Mouse (Mus musculus): Measurements from ENCODE around the gene Mthfd1l.
A peak's percentile ranks its signal among the peaks of the same experiment; 100 is the strongest.
"Not testable (repeated sequence)": the region's sequence is repeated elsewhere in the genome, so short reads cannot be mapped to it uniquely, and the experiment has no call there.

Gene Mthfd1l

DNA sequence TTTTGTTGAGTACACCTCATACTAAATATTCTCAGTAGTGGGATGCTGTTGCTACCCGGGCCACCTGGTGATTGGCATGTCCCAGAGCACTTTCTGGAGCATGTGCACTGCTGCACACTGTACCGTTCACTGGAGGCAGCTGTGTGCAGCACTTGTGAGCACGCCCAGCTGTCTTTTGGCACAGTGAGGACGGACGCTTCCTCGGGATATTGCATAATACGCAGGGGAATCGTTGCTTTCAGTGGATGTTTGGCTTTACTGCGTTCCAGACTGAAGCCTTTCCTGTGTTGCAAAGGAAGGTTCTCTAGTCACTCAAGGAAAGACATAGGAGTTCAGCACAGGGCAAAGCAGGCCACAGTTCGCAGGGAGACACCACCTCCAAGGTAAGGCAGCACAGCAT is 147.8 kb downstream of the Mthfd1l start:
- no peak for DNase-seq (ENCODE audit: low spot score)

DNA sequence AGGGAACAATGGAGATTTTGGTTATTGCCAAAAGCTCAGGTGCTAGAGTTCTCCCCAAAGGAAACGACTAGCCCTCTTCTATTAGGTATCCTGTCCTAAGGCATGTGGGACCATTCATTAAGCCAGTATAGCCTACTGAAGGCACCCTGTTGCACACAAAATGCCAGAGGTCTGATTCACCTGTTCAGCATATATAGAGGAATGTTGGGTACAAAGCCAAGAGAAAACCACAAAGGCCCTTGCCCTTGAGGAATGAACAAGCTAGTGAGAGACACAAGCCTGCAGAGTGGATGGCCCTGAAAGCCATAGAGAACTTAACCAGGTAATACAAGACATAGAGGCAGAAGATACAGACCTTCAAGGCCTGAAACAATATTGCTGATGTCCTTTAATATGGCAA is 148.3 kb downstream of the Mthfd1l start:
- DNase-seq (ENCODE audit: low spot score) = no peak

DNA sequence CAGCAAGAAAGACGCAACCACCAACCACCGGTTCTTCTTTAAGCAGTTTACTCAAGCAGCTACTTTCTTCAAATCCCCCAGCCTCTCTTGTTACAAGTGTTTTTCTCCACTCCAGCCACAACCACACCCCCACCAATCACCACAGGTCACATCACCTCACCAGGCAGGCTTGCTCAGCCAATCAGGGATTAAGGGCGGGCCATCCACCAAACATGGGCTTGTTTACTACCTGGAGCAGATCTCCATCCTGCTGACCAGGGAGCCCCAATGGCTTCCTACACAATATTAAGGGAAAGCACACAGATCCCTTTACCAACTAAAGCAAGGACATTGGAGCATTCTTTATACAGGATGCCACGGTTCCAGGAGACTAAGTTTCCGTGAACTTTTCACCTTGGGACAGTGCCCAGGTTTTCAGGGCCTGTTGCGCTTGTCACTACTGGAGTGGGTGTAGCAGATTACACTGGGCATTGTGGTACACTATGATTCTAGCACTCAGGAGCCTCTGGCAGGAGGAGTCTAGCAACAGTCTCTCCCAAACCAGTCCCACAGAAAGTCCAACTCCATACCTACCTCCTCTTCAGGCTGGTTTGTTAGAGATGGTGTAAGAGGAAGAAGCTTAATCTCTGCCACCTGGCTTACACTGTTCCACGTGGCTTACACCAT is 150.5 kb downstream of the Mthfd1l start:
- DNase-seq (ENCODE audit: low spot score) = not testable (repeated sequence)

DNA sequence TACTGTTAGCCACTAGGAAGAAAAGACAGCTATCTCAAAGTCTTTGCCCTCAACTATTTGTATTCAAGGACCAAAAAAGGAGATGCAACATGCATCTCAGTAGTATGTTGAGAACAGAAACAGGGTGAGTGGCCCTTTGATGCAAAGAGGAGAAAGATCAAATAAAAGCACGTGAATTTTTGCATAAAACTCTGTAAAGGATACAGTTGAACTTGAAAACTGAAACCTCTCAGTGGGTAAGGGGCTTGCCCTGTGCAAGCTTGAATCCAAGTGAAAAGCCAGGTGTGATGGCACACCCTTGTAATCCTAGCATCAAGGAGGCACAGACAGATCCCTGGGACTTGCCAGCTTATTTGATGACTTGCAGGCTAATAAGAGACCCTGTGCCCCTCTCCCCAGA is 151.2 kb downstream of the Mthfd1l start:
- no peak for DNase-seq (ENCODE audit: low spot score)

DNA sequence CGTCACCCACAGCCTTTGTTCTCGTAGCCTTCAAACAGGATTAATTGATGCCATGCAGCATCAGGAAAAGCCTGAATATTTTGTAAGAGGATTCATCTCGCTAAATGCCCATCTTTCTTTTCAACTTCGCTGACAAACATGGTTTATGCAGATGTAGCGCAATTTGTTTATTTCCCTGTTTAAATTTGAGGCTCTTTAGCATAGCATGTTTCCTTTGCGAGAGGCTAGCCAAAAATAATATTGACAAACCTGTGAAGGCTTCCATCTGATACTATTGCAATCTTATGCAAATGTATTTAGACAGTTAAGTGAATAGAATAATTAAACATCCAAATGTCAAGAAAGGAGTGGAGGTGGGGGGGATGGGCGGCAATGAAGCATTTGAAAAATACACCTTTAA is 152.3 kb downstream of the Mthfd1l start:
- DNase-seq (ENCODE audit: low spot score) = no peak

DNA sequence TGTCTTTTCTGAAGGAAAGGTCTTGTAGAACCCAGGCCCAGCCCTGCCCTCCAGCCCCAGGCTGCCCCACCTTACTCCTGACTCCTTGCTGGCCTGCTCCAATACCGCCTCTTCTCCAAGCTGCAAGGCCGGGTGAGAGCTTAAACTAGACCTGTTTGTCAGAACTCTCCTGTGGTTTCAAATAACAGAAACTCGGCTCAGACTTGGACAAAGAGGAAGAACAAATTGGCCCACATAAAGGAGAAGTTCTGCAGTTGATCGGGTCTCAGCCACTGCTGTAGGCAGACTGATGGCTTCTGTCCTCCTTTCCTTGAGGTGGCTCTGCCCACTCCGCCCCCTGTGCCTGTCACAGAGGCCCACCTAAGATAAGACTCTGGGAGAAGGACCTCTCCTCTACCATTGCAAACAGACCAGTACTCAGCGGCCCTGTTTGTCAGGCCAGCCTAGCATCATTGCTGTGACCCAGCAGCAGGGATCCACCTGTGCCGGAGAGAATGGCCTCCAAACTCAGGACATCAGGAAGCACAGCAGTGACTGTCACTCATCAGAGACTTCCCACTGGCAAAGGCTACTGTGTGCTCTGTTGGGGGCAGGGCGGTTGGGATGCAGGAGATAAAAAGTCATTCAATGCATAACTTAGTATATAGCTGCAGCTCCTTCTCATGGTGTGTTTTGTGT is 153.6 kb downstream of the Mthfd1l start:
- no peak for DNase-seq (ENCODE audit: low spot score)

DNA sequence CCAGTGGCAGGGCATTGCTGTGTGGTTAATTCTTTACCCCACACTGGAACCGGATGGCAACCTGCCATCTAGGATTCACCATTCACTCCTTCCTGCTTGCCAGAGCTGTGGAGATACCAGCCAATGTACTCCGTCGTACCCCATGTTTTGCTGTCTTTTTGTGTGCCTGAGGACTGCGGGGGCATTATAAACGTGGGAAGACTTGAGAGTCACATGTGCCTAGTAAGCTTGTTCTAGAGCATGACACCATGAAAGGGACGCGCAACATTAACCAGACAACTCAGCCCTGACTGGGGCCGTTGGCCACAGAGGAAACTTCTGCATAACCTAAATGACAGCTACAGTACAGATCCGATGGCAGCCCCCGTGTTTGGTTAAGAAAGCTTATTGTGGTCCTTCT is 155.5 kb downstream of the Mthfd1l start:
- no peak for DNase-seq (ENCODE audit: low spot score)

DNA sequence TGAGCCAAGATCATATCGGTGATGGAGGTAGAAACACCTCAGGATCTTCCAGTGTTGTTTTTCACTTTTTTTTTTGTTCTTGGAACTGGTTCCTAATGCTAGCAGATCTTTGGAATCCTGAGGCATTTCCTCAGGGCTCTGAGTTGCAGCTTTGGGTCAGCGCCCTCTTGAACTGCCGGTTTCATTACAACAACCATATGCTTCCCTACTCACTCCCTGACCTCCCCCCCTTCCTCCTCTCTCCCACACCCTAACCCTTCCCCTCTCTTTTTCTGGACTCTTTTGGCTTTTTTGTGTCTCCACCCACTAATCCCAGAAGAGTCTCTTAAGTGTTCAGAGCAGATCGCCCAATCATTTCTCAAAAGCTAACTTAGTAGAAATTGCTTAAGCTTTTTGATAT is 156.0 kb downstream of the Mthfd1l start:
- DNase-seq (ENCODE audit: low spot score) = peak; percentile 48

DNA sequence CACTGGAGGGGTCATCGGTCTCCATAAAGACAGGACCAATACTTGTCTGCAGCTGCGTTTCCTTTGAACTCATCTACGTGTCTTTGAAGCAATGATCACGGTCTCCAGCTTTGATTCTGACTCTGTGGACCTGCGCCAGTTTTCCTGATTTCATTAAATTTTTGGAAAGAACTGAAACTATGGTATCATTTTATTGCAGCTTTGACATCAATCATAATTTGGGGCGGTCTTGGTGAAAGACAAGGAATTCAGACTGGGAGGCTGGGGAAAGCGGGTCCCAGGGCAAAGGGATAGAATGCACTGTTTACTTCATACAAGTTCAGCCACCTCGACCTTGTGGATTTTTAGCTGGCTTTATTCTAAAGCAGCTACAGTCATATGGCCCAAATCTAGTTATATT is 156.5 kb downstream of the Mthfd1l start:
- DNase-seq (ENCODE audit: low spot score) = no peak

DNA sequence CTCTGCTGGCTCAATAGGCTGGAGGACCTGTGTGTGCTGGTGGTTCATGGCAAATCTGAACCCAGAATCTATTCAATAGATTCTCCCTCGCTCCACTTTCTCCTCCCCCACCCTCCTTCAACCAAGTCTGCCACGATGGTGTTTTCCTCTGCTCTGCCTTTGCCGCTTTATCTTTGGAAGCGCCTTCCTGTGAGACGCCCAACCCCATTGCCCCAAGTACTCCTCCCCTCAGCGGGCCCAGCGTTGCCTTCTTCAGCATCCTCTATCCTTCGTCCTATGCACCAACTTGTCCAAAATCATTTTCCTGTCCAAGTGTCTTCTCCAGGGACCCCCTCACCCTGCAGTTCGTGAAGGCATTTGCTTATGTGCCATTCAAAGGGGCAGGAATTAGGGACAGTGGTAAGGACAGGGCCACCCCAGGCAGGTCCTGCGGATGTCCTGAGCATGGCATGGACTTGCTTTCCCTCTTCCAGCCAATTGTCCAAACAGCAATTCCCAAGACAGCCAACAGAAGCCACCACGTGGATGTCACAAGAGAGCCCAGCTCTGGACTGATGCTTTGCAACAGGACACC is 157.2 kb downstream of the Mthfd1l start:
- no peak for DNase-seq (ENCODE audit: low spot score)

DNA sequence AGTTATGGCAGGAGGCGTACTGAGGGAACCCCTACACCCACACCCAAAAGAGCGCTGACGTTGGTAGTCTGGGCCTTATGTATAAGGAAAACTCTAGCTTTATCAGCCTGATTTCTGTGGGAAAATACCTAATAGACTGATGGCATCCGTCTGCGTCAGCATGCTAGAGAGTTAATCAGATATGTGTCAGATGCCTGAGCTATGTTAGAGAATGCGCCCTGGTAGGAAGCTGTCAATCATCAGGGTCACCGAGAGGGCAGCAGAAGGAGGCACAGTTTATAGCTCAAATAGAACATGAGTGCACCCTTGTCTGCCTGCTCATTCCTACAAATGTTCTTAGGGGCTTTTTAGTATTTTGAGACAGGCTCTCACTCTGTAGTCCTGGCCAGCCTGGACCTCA is 159.8 kb downstream of the Mthfd1l start:
- peak; percentile 77 for DNase-seq (ENCODE audit: low spot score)

DNA sequence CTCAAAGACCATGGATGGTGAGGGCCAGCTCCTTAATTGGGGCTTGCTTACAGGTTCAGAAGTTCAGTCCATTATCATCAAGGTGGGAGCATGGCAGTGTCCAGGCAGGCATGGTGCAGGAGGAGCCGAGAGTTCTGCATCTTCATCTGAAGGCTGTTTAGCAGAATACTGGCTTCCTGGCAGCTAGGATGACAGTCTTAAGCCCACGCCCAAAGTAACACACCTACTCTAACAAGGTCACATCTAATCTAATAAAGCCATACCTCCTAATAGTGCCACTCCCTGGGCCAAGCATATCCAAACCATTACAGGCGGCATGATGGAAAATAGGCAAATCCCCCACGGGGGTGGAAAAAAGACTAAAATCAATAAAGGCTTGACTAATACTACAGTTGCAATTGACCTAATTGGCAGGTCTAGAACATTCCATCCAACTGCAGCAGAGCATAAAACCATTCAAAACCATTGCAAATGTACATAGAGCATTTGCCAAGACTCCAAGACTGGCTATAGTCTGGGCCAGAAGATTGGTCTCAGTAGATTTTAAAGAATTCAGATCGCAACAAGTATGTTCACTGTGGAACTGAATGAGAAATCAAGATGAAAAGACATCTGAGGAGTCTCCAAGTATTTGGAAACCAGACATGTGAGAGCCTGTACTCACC is 162.3 kb downstream of the Mthfd1l start:
- DNase-seq (ENCODE audit: low spot score) = no peak

DNA sequence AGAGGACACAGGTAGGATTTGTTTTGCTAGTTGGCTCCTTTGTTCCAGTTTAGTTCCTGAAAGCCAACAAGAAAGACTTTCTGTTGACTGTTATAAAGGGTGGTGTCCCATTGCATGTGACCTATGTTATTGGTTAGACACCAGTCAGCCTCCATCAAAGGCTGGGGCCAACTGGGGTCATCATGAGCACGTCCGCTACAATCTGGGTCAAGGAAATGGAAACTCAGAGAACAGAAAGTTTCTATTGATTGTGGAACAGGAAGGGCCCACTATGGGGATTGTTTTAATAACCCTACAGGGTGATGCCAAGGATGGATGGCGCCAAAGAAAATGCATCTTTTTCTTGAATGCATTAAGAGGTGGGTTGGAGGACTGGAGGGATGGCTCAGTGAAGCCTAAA is 166.6 kb downstream of the Mthfd1l start:
- peak; percentile 46 for DNase-seq (ENCODE audit: low spot score)

DNA sequence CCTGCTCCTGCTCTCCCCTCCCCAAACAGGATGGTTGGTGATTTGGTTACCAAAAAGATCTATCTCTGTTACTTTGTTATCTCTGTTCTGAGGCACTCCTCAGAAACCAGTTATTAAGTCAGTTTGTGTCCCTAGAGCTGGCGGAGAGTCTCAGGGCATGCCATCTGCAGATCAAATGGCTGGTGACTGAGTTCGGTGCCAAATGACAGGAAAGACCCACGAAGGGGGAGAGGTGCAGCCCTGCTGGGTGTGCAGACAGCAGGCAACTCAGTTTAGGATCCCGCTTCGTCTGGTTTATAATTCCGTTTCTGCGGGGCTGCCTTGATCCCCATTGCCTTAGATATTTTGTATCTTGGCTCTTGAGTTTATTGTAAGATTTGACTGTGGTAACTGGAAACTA is 168.8 kb downstream of the Mthfd1l start:
- DNase-seq (ENCODE audit: low spot score) = no peak

DNA sequence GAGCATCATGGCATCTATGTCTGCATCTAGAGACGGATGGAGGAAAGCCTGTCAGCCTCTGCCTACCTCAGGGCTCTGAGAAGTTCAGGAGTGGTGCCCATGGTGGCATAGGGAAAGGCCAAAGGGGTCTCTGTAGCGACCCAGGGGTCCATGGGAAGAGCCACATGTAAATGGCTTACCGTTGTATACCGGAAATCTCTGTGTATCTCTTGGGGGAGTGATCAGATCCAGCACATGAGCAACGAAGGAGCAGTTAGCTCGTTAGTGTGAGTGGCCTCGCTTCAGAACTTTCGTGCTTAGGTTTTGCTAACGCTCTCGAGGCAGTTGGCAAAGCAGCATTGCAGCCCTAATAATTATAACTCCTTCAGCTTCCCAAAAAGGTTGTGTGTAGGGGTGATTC is 169.9 kb downstream of the Mthfd1l start:
- DNase-seq (ENCODE audit: low spot score) = no peak

DNA sequence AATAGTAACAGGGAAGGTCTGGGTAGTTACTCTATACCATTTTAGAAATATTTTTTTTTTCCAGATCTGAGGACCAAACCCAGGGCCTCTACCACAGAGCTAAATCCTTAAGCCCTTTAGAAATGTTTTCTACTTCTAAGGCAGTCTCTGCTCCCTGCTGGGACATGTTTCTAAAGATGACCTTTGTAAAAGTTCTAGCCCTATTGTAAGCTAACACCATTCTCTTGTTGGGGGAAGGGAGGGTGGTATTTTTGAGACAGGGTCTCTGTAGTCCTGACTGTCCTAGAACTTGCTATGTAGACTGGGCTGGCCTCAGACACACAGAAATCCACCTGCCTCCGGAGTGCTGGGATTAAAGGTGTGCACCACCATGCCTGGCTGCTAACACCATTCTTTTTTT is 170.5 kb downstream of the Mthfd1l start:
- DNase-seq (ENCODE audit: low spot score) = peak; percentile 57

DNA sequence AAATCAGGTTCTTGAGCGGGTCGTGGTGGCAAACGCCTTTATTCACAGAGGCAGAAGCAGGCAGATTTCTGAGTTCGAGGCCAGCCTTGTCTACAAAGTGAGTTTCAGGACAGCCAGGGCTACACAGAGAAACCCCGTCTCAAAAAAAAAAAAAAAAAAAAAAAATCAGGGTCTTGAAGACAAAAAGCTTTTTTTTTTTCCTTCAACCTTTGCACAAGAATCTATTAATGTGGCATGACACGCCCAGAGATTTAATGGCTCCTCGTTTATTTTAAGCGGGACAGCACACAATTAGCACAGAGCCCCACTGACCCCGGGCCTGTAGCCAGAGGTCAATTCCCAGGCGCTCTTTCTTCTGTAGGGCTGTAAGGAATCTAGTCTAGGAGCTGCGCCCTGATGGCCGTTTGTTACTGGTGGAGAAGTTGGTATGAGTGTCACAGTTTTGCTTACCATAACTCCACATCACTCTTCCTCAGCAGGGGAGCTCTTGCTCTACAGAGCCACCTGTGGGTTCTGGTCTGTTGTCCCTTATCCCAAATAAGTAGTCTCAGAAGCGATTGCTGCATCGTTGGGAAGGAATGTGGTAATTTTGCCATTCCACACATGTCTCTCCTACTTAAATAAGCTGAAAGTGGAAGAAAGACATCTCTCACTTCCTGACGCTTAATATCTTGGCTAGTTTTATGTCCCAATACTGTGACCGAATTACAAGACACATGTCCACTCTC is 172.3 kb downstream of the Mthfd1l start:
- DNase-seq (ENCODE audit: low spot score) = peak; percentile 22

DNA sequence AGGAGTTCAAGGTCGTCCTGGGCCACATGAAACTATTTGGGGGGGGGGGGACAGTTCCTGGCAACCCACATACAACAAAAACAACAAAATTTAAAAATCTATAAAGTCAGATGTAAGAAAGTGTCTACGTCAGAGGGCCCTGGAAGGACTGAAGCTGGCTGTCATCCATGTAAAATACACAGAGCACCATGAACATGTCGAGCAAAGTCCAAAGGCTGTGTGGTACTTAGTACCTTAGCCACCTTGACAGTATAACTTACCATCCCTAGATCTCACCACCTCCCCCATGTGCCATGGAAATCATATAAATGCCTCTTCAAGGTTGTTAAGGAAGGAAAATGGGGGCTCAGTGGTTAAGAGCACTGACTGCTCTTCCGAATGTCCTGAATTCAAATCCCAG is 174.0 kb downstream of the Mthfd1l start:
- no peak for DNase-seq (ENCODE audit: low spot score)

DNA sequence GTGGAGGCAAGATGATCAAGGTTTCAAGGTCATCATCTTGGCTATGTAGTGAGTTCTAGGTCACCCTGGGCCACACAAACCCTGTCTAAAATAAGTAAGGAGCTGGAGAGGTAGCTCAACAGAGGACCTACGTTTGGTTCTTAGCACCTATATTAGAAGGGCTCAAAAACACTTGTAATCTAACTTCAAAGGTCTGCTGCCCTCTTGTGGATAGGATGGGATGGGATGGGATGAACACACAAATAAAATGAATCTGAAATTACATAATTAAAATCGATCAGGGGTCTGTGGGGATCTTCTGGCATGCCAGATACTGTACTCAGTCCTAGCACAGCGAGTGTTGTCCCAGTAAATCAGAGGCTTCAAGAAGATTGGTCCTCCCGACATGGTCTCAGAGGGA is 178.2 kb downstream of the Mthfd1l start:
- peak; percentile 36 for DNase-seq (ENCODE audit: low spot score)

DNA sequence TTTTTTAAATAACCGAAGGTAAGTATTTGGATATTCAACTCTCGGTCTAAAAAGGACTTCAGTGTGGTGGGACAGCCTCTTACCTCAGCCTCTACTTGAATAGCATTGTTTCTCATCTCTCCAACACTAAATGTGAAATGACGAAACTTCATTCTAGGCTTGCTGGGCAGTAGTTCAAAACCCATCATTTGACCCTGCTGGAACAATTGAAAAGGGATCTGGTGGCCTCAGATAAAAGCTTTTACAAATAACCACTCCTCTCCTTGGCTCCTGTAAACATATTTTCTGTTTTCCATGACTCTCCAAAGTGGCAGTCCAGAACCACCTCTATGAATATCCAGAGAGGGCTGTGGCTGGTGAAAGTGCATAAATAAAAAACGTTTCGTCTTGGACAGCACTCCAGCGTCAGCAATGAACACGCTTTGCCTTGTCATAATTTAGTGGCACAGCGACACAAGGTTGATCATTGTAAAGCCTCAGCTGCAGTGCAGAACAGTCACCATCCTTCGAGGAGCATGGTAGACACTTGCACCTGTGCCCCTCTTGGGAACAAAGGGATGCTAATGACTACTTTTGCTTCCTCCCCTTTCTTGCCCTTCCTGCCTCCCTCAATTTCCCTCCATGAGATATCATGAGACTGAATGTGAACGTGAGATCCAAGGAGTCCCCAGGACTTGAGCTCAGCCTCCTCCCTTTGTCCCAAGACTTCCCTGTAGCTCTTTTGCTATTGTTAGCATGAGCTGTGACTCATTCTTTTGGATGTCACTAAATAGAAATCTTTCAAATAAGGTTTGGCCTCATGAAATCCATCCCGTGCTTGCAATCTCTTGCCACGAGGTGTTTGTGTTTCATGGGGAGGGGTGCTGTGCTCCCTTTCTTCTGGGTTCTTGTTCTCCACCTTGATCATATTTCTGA is 179.2 kb downstream of the Mthfd1l start:
- no peak for DNase-seq (ENCODE audit: low spot score)

DNA sequence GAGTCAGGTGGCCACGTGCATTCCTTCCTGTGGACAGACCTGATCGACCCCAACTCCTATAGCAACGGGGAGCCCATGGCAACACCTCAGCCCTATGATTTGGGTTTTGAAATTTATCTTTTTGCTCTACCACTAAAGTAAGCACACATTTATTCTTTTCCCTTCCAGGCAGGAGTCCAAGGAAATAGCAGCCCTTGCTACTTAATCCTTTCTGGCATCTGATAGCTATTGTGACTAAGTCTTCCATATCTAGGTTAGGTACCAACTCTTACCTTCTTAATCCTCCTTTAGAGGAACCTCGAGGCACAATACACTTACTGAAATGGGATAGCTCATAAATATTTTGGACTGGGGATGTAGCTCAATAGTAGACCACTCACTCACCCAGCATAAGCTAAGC is 180.1 kb downstream of the Mthfd1l start:
- DNase-seq (ENCODE audit: low spot score) = no peak

Data from embryo, embryonic 10 days (tissue).